Mouse (Mus musculus): ENCODE data around the gene Fam129c. TPM values are rescaled to one million over a fixed set of nuclear protein-coding genes. Genes with fewer than 3 reads are reported as not detected.

Fam129c gene
- polyA plus RNA-seq, 1 experiment from 2014 or later = 2.4 TPM

GRCm38 (mm10) chr8:71558958-71559690, 38.3 kb upstream of the Fam129c start:
- H3K9ac ChIP-seq = peak overlapping the region; percentile 44; the same call in 1 of the 2 replicates
- no peaks in the 10 kb centered on the region for H3K36me3 ChIP-seq (ENCODE audit: insufficient read depth)
- 1% methylated on average over 24 of the region's 24 CpGs for WGBS
- H3K4me1 ChIP-seq (ENCODE audit: insufficient read depth) = peaks cover 3% of the 10 kb centered on the region; the same call in 1 of the 2 replicates
- H3K4me2 ChIP-seq = peak overlapping the region; percentile 81
- H3K27ac ChIP-seq (ENCODE audit: low read depth) = no peak overlapping the region
- no peaks in the 10 kb centered on the region for H3K9me3 ChIP-seq (ENCODE audit: low read depth, low read length)
- peak; percentile 90 for DNase-seq
- ATAC-seq (ENCODE audit: insufficient read depth) = peak; percentile 71
- peak overlapping the region; percentile 47 for H3K4me3 ChIP-seq (ENCODE audit: low read depth, low read length)
- no peak for TF ChIP-seq CTCF (IDR thresholded peaks at IDR 0.05; ENCODE audit: low read depth)
- H3K27me3 ChIP-seq (ENCODE audit: insufficient read depth, low read length) = peaks cover 60% of the 10 kb centered on the region

GRCm38 (mm10) chr8:71560071-71560470, 37.4 kb upstream of the Fam129c start:
- Histone ChIP-seq H3K4me3 (ENCODE audit: low read depth, low read length) (no peak overlapping the region), H3K4me1 (ENCODE audit: insufficient read depth) (peaks cover 3% of the 10 kb centered on the region; the same call in 1 of the 2 replicates), H3K27me3 (ENCODE audit: insufficient read depth, low read length) (peaks cover 60% of the 10 kb centered on the region), H3K4me2 (no peak overlapping the region), H3K9ac (no peak overlapping the region), H3K36me3 (ENCODE audit: insufficient read depth) (no peaks in the 10 kb centered on the region), H3K27ac (ENCODE audit: low read depth) (no peak overlapping the region), H3K9me3 (ENCODE audit: low read depth, low read length) (no peaks in the 10 kb centered on the region)
- no peak for DNase-seq
- 53% methylated on average over 3 of the region's 3 CpGs for WGBS
- no peak for ATAC-seq (ENCODE audit: insufficient read depth)
- TF ChIP-seq CTCF (IDR thresholded peaks at IDR 0.05; ENCODE audit: low read depth) = no peak

- ATAC-seq (ENCODE audit: insufficient read depth) (no peak), DNase-seq (no peak)
- Histone ChIP-seq H3K9me3 (ENCODE audit: low read depth, low read length) (no peaks in the 10 kb centered on the region), H3K27ac (ENCODE audit: low read depth) (no peak overlapping the region), H3K27me3 (ENCODE audit: insufficient read depth, low read length) (peaks cover 60% of the 10 kb centered on the region), H3K9ac (no peak overlapping the region), H3K4me3 (ENCODE audit: low read depth, low read length) (no peak overlapping the region), H3K4me1 (ENCODE audit: insufficient read depth) (peaks cover 3% of the 10 kb centered on the region; the same call in 1 of the 2 replicates), H3K4me2 (no peak overlapping the region), H3K36me3 (ENCODE audit: insufficient read depth) (no peaks in the 10 kb centered on the region)
- TF ChIP-seq CTCF (IDR thresholded peaks at IDR 0.05; ENCODE audit: low read depth) = no peak
- WGBS = 85% methylated on average over 5 of the region's 5 CpGs
These were observed 36.7 kb upstream of the Fam129c start for GRCm38 (mm10) chr8:71560765-71561164.

GRCm38 (mm10) chr8:71561401-71561800, 36.0 kb upstream of the Fam129c start:
- H3K27me3 ChIP-seq (ENCODE audit: insufficient read depth, low read length) = peaks cover 60% of the 10 kb centered on the region
- no peaks in the 10 kb centered on the region for H3K9me3 ChIP-seq (ENCODE audit: low read depth, low read length)
- peaks cover 3% of the 10 kb centered on the region; the same call in 1 of the 2 replicates for H3K4me1 ChIP-seq (ENCODE audit: insufficient read depth)
- peak; percentile 91 for DNase-seq
- H3K4me2 ChIP-seq = no peak overlapping the region
- 0 out of 2 replicates have a peak, but pooled peaks have one; percentile 14 for ATAC-seq (ENCODE audit: insufficient read depth)
- no peak overlapping the region for H3K27ac ChIP-seq (ENCODE audit: low read depth)
- peak; percentile 97 for TF ChIP-seq CTCF (IDR thresholded peaks at IDR 0.05; ENCODE audit: low read depth)
- no peak overlapping the region for H3K4me3 ChIP-seq (ENCODE audit: low read depth, low read length)
- H3K36me3 ChIP-seq (ENCODE audit: insufficient read depth) = no peaks in the 10 kb centered on the region
- H3K9ac ChIP-seq = no peak overlapping the region
- WGBS = 2% methylated on average over 15 of the region's 15 CpGs

- Histone ChIP-seq H3K4me1 (ENCODE audit: insufficient read depth) (peaks cover 3% of the 10 kb centered on the region; the same call in 1 of the 2 replicates), H3K4me3 (ENCODE audit: low read depth, low read length) (peak overlapping the region; percentile 24; the same call in 1 of the 2 replicates), H3K4me2 (peak overlapping the region; percentile 51), H3K27me3 (ENCODE audit: insufficient read depth, low read length) (peaks cover 46% of the 10 kb centered on the region), H3K9ac (no peak overlapping the region), H3K9me3 (ENCODE audit: low read depth, low read length) (no peaks in the 10 kb centered on the region), H3K36me3 (ENCODE audit: insufficient read depth) (no peaks in the 10 kb centered on the region), H3K27ac (ENCODE audit: low read depth) (no peak overlapping the region)
- peak; percentile 69 for TF ChIP-seq CTCF (IDR thresholded peaks at IDR 0.05; ENCODE audit: low read depth)
- DNase-seq = peak; percentile 74
- peak; percentile 26; the same call in 1 of the 2 replicates for ATAC-seq (ENCODE audit: insufficient read depth)
- WGBS = under 1% methylated on average over 33 of the region's 33 CpGs
These were observed 34.7 kb upstream of the Fam129c start for GRCm38 (mm10) chr8:71562751-71563150.

GRCm38 (mm10) chr8:71563992-71564391, 33.5 kb upstream of the Fam129c start:
- H3K9ac ChIP-seq = no peak overlapping the region
- WGBS = 81% methylated on average over 4 of the region's 4 CpGs
- peak; percentile 51 for TF ChIP-seq CTCF (IDR thresholded peaks at IDR 0.05; ENCODE audit: low read depth)
- H3K27me3 ChIP-seq (ENCODE audit: insufficient read depth, low read length) = peaks cover 39% of the 10 kb centered on the region
- H3K27ac ChIP-seq (ENCODE audit: low read depth) = no peak overlapping the region
- H3K4me1 ChIP-seq (ENCODE audit: insufficient read depth) = peaks cover 10% of the 10 kb centered on the region
- no peak overlapping the region for H3K4me3 ChIP-seq (ENCODE audit: low read depth, low read length)
- DNase-seq = no peak
- no peaks in the 10 kb centered on the region for H3K9me3 ChIP-seq (ENCODE audit: low read depth, low read length)
- no peaks in the 10 kb centered on the region for H3K36me3 ChIP-seq (ENCODE audit: insufficient read depth)
- H3K4me2 ChIP-seq = no peak overlapping the region
- no peak for ATAC-seq (ENCODE audit: insufficient read depth)

- no peak for TF ChIP-seq CTCF (IDR thresholded peaks at IDR 0.05; ENCODE audit: low read depth)
- ATAC-seq (ENCODE audit: insufficient read depth) (no peak), DNase-seq (no peak)
- peaks cover 21% of the 10 kb centered on the region for H3K27me3 ChIP-seq (ENCODE audit: insufficient read depth, low read length)
- H3K36me3 ChIP-seq (ENCODE audit: insufficient read depth) = no peaks in the 10 kb centered on the region
- peaks cover 10% of the 10 kb centered on the region for H3K4me1 ChIP-seq (ENCODE audit: insufficient read depth)
- no peak within 1 kb of the TSS for H3K27ac ChIP-seq (ENCODE audit: low read depth)
- WGBS = 49% methylated on average over 3 of the region's 3 CpGs
- no peaks in the 10 kb centered on the region for H3K9me3 ChIP-seq (ENCODE audit: low read depth, low read length)
- no peak within 1 kb of the TSS for H3K4me3 ChIP-seq (ENCODE audit: low read depth, low read length)
- H3K9ac ChIP-seq = no peak within 1 kb of the TSS
- no peak within 1 kb of the TSS for H3K4me2 ChIP-seq
These were observed 30.9 kb upstream of the Fam129c start, which contains the start of gene Nxnl1 for GRCm38 (mm10) chr8:71566501-71566900. TSS of gene Nxnl1 (minus strand) at chr8:71566601.
